Mouse (Mus musculus) heart, adult 2 months (tissue): ENCODE data around the gene Fgfr2. TPM values are rescaled to one million over a fixed set of nuclear protein-coding genes. Genes with fewer than 3 reads are reported as not detected.
"Not testable (repeated sequence)": the region's sequence is repeated elsewhere in the genome, so short reads cannot be mapped to it uniquely, and the experiment has no call there.

Source experiments
- DNase-seq, 2 experiments: peaks; one replicate each; pipeline ENCODE4 v3.0.0; 2021
- H3K27ac ChIP-seq: fragments of 200-600 bp; 2 replicates; pipeline ENCODE4 v1.8.1; 2022
- H3K27me3 ChIP-seq: fragments of 200-500 bp; 2 replicates; pipeline ENCODE4 v1.6.1; 2012; ENCODE audit warnings: mild to moderate bottlenecking, low read length, inconsistent platforms, mixed read lengths; ENCODE audit not compliant: control insufficient read depth, insufficient read depth
- H3K36me3 ChIP-seq: fragments of 200-500 bp; 2 replicates; pipeline ENCODE4 v1.6.1; 2012; ENCODE audit warnings: low read length, inconsistent platforms; ENCODE audit not compliant: control insufficient read depth, insufficient read depth
- H3K4me1 ChIP-seq: fragments of 200-500 bp; 2 replicates; pipeline ENCODE4 v1.6.1; 2011; ENCODE audit warnings: low read length; ENCODE audit not compliant: control insufficient read depth, insufficient read depth
- H3K4me3 ChIP-seq: fragments of 200-600 bp; 2 replicates; pipeline ENCODE4 v1.8.1; 2022
- H3K79me2 ChIP-seq: fragments of 200-500 bp; replicated peaks from 2 replicates; pipeline ENCODE4 v1.6.1; 2012; ENCODE audit warnings: mild to moderate bottlenecking, inconsistent platforms, low read length, moderate library complexity, mixed read lengths; ENCODE audit not compliant: control insufficient read depth, insufficient read depth
- H3K9ac ChIP-seq: fragments of 200-500 bp; 2 replicates; pipeline ENCODE4 v1.6.1; 2012; ENCODE audit warnings: low read depth, mild to moderate bottlenecking, control low read depth, inconsistent platforms, low read length, mixed read lengths
- CTCF ChIP-seq: fragments of 200-600 bp; IDR thresholded peaks from 2 replicates; pipeline ENCODE4 v1.8.1; 2022; ENCODE audit warnings: antibody characterized with exemption, mild to moderate bottlenecking, moderate library complexity
- EP300 ChIP-seq: fragments of 200-500 bp; IDR thresholded peaks from 2 replicates; pipeline ENCODE4 v1.6.1; 2011; ENCODE audit warnings: low read depth, low read length, control low read depth; ENCODE audit not compliant: insufficient read depth
- POLR2A ChIP-seq: fragments of 200-500 bp; IDR thresholded peaks from 2 replicates; pipeline ENCODE4 v1.6.1; 2011; ENCODE audit warnings: mild to moderate bottlenecking, low read depth, low read length, control low read depth; ENCODE audit not compliant: insufficient read depth
- WGBS: fragments of 180-500 bp; shearing (Covaris S2); methylation state at CpG from one replicate; pipeline ENCODE4 v1.1.7; 2018; 5-methylcytosine and 5-hydroxymethylcytosine counted together
- intact Hi-C: fragments of 180-260 bp; cut with DNase I; formaldehyde crosslinking; loops from one replicate; pipeline ENCODE4 v1.15.1; 2025
- polyA plus RNA-seq: library from polyadenylated mRNA; depleted of rRNA; stranded (reverse); fragments of >200 nt; gene quantifications from 2 replicates; pipeline ENCODE4 v1.2.3, GENCODE M21; 2012
- total RNA-seq, 2 experiments: library from RNA; stranded (reverse); gene quantifications; 2 replicates each; pipeline ENCODE4 v1.2.3; 2021

The Fgfr2 gene
- total and polyA plus RNA-seq, 3 experiments = 1.1 to 2.0 (median 1.3) TPM

DNA sequence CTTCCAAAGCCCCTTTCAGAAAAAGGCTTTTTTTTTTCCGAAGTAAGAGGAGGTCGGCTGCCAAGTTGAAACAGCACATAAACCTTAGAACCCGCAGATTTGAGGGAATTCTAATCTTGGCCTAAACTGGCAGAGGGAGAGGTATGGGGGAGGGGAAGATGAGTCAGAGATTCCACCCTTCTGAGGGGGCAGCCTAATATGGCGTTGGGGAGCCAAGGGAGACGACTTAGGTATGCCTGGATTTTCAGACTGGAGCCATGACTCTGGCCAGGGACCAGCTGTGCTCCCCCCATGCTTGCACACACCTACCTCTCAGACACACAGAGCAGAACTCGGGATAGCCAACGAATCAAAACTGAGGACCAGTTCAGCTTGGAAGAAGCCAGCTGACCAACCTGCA, 2979.8 kb downstream of the Fgfr2 start:
- intact Hi-C loops = no loop called here
- Histone ChIP-seq H3K27me3 (no peaks in the 10 kb centered on the region), H3K36me3 (no peaks in the 10 kb centered on the region), H3K27ac (no peak overlapping the region), H3K4me3 (no peak overlapping the region), H3K79me2 (no peaks in the 10 kb centered on the region), H3K9ac (no peak overlapping the region), H3K4me1 (no peaks in the 10 kb centered on the region)
- no peak for TF ChIP-seq POLR2A
- no peak for TF ChIP-seq EP300
- TF ChIP-seq CTCF = no peak
- DNase-seq = peak in 1 of 2 experiments; percentile 9
- WGBS = 59% methylated on average over 7 of the region's 7 CpGs

DNA sequence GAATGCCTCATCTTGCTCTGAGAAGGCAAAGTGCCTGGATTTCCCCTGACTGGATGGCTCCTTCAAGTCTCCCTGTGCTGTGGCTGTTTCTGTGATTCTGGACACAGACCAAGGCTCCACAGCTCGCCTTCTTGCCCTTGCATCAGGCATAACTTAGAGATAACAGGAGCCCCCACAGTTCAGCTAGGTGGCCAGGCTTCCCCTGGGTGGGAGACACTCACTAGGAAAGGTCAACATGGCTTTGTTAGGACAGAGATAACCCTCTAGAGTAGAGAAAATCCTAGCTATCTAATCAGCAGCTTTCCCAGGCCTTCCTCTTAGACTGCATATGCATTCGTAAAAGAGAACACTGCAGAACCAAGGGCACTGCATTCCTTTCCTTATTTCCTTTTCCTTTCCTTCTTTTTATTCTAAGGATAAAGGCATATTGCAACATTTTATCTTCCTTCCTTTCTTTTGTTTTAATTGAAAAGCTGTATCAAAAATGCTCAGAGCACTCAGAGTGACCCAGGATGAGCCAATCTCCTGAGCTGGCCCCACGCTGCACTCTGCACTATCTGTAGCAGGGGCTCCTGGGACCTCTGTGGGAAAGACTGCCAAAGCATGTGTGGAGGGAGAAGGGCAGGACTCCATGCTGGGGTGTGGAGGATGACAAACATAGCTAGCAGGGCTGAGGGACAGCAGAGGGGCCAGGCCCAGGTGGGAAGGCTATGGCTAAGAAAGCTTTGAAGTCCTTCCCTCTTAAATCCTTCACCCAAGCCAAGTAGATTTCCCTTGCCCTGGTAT, 2981.9 kb downstream of the Fgfr2 start:
- TF ChIP-seq CTCF = no peak
- H3K4me3 ChIP-seq = no peak overlapping the region

DNA sequence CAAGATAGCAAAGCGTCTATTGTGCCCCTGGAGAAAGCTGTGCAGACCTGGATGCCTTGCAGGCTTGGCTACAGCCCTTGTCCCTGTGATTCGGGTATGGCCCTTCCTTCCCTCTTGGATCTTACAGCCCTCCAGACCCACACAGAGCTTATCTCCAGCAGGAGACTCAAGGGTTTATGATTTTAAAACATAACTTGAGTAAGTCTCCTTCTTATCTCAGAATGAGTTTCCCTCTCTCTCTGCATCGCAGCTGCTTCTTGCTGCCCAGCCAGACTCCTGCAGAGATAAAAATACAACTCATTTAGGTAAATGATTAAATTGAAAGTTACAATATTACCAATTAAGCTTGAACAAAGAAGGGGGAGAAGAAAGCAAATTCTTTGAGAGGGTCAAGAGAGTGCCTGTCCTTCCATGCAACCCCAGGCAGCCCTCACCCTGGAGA, 2988.2 kb downstream of the Fgfr2 start:
- Histone ChIP-seq H3K4me3 (no peak overlapping the region), H3K79me2 (no peaks in the 10 kb centered on the region), H3K27ac (no peak overlapping the region), H3K36me3 (no peaks in the 10 kb centered on the region), H3K9ac (no peak overlapping the region), H3K27me3 (no peaks in the 10 kb centered on the region), H3K4me1 (no peaks in the 10 kb centered on the region)
- TF ChIP-seq POLR2A = no peak
- 28% methylated on average over 3 of the region's 3 CpGs for WGBS
- no peak for DNase-seq
- intact Hi-C loops = no loop called here

More for the DNA sequence above, 2981.9 kb downstream of the Fgfr2 start:
- intact Hi-C loops = no loop called here
- no peaks in the 10 kb centered on the region for H3K79me2 ChIP-seq
- H3K27ac ChIP-seq = no peak overlapping the region
- no peaks in the 10 kb centered on the region for H3K27me3 ChIP-seq
- H3K4me1 ChIP-seq = no peaks in the 10 kb centered on the region
- WGBS = 40% methylated on average over 3 of the region's 3 CpGs
- no peak for DNase-seq
- H3K9ac ChIP-seq = no peak overlapping the region
- no peaks in the 10 kb centered on the region for H3K36me3 ChIP-seq

DNA sequence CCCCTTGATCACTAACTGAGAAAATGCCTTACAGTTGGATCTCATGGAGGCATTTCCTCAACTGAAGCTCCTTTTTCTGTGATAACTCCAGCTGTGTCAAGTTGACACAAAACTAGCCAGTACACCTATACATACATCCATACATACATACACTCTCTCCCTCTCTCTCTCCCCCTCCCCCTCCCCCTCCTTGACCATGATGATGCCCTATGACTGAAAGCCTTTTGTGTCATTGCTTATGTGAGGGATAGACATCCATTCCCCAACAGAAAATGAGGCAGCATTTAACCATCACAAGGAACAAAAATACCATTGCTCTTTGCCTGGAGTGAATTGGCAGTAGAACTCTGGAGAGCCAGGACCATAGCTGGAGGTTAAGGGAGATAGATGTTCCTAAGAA, 2988.7 kb downstream of the Fgfr2 start:
- H3K4me3 ChIP-seq, H3K9ac ChIP-seq, H3K79me2 ChIP-seq, H3K4me1 ChIP-seq, intact Hi-C loops, DNase-seq, H3K27me3 ChIP-seq, H3K36me3 ChIP-seq, H3K27ac ChIP-seq: not testable (repeated sequence)

DNA sequence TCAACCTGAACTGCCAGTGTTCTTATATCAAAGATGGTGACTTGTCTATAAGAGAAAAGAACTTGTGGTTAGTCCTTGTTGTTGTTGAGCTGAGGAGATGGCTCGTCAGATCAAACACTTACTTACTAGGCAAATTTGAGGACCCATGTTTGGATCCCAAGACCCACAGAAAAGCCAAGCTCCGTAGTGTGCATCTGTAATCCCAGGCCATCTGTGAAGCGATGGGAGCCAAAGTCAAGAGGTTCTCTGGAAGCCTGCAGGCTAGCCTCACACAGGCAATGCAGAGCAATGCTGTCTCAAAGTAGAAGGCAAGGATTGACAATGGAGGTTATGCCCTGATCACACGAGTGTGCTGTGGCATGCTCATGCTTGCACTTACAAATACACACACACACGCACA, 2992.9 kb downstream of the Fgfr2 start:
- H3K27ac ChIP-seq = no peak overlapping the region
- 87% methylated on average over 5 of the region's 5 CpGs for WGBS
- no peaks in the 10 kb centered on the region for H3K4me1 ChIP-seq
- TF ChIP-seq EP300 (no peak), POLR2A (no peak), CTCF (no peak)
- intact Hi-C loops = no loop called here
- H3K4me3 ChIP-seq = no peak overlapping the region
- DNase-seq = no peak
- H3K9ac ChIP-seq = no peak overlapping the region
- H3K79me2 ChIP-seq = no peaks in the 10 kb centered on the region
- no peaks in the 10 kb centered on the region for H3K36me3 ChIP-seq
- H3K27me3 ChIP-seq = no peaks in the 10 kb centered on the region

DNA sequence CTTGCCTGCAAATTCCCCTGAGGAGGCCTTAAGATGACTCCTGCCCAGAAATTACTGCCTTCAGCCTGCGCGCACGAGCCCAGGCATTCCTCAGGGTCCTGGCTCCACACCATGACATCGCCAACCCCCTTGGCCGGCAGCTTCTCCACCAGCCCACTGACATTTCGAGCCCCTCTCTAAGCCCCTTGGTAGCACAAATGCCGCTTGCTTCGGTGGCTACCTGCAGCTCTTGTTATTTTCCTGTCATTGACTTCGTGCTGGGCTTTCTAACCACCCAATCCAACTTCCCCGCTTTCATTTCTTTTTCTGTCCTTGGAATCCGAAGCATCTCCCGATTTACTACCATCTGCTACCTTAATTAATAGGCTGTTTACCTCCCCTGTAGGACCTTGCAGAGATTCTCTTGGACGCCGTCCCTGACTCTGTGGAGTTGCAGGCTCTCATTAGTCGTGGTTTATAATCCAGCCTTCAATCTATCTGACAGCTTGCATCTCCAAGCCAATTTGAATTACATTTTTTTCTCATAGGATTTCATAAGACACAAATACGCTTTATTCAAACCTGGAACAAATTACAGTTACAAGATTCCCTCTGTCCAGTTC, 2993.7 kb downstream of the Fgfr2 start:
- H3K4me1 ChIP-seq = no peaks in the 10 kb centered on the region
- H3K4me3 ChIP-seq = no peak overlapping the region
- no peak for DNase-seq
- H3K9ac ChIP-seq = no peak overlapping the region
- H3K36me3 ChIP-seq = no peaks in the 10 kb centered on the region
- intact Hi-C loops = no loop called here
- no peak for TF ChIP-seq EP300
- TF ChIP-seq POLR2A = no peak
- no peak for TF ChIP-seq CTCF
- no peaks in the 10 kb centered on the region for H3K79me2 ChIP-seq
- H3K27ac ChIP-seq = no peak overlapping the region
- 51% methylated on average over 16 of the region's 16 CpGs for WGBS
- no peaks in the 10 kb centered on the region for H3K27me3 ChIP-seq
